Mouse (Mus musculus): ENCODE measurements around the gene Mtmr14. TPM values are rescaled to one million over a fixed set of nuclear protein-coding genes. Genes with fewer than 3 reads are reported as not detected.
A peak's percentile ranks its signal among the peaks of the same experiment; 100 is the strongest.

Mtmr14 gene
- total and polyA plus RNA-seq, 3 experiments: 63.9 to 88.0 (median 81.0) TPM

DNA sequence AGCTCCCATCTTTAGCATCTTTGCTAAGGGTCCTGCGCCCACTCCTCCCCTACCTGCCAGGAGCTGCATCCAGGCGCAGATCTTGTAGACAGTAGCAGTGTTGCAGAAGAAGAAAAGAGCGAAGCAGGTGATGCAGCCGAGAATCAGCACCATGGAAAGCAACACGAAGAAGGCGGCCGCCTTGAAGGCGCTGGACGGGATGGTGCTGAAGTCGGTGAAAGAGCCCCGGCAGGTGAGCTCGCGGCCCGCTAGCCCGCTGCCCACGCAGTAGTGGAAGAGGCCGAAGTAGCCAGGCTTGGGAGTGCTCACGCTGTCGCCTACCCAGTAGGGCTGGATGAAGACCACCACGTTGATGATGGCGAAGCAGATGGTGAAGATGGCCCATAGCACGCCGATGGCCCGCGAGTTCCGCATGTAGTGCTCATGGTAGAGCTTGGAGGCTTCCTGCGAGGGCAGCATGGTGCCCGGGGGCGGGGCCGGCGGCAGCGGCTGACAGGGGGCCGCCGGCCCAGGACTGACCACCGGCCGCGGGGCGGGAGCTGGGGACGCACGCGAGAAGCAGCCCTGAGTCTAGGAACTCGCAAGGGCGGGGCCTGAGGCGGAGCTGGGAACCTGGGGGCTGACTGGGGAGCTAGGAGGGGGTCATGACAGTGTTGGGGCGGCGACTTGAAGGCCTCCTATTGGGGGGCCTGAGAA, 43.7 kb upstream of the Mtmr14 start:
- 0 out of 2 replicates have a peak overlapping the region, but pooled peaks have one; percentile 9 for H3K4me2 ChIP-seq (ENCODE audit: insufficient read depth, low read depth, poor library complexity, severe bottlenecking)
- no peak overlapping the region for H3K4me3 ChIP-seq (replicated peaks in 1 of 3; ENCODE audit: low read depth in 2 of 3, low read length in 2 of 3, poor library complexity in 1 of 3)
- TF ChIP-seq CHD2 (IDR thresholded peaks at IDR 0.05; ENCODE audit: low read length): no peak
- no peak for TF ChIP-seq KAT2A (IDR thresholded peaks at IDR 0.05; ENCODE audit: insufficient replicate concordance, low read length)
- TF ChIP-seq MAX (IDR thresholded peaks at IDR 0.05; ENCODE audit: low read length): no peak
- TF ChIP-seq SIN3A (IDR thresholded peaks at IDR 0.05; ENCODE audit: low read length): no peak
- no peak for TF ChIP-seq IRF4 (IDR thresholded peaks at IDR 0.05; ENCODE audit: low read depth, low read length)
- no peak for TF ChIP-seq MAZ (IDR thresholded peaks at IDR 0.05; ENCODE audit: low read depth, low read length)
- no peak for TF ChIP-seq USF1 (IDR thresholded peaks at IDR 0.05; ENCODE audit: low read depth, low read length)
- no peak for TF ChIP-seq JUND (conservative IDR thresholded peaks at IDR 0.05; ENCODE audit: low read depth, low read length)
- no peak for TF ChIP-seq EP300 (IDR thresholded peaks at IDR 0.05; ENCODE audit: low read length)
- TF ChIP-seq POLR2AphosphoS2 (IDR thresholded peaks at IDR 0.05; ENCODE audit: low read depth, low read length): no peak
- no peak for TF ChIP-seq ZMIZ1 (IDR thresholded peaks at IDR 0.05; ENCODE audit: low read depth, low read length)
- TF ChIP-seq SMC3 (IDR thresholded peaks at IDR 0.05; ENCODE audit: low read depth, low read length): no peak
- no peak for TF ChIP-seq ZNF384 (IDR thresholded peaks at IDR 0.05; ENCODE audit: low read depth, low read length)
- TF ChIP-seq ELF1 (IDR thresholded peaks at IDR 0.05; ENCODE audit: low read depth, low read length): no peak
- TF ChIP-seq POLR2A (IDR thresholded peaks at IDR 0.05; ENCODE audit: low read depth, low read length): no peak
- TF ChIP-seq MAFK (IDR thresholded peaks at IDR 0.05; ENCODE audit: insufficient replicate concordance, low read length): no peak

GRCm38 (mm10) chr6:113194517-113194840, 43.2 kb upstream of the Mtmr14 start:
- Histone ChIP-seq H3K9me3 (replicated peaks; ENCODE audit: low read length) (no peaks in the 10 kb centered on the region), H3K4me2 (ENCODE audit: insufficient read depth, low read depth, poor library complexity, severe bottlenecking) (peak overlapping the region; percentile 9; the same call in 1 of the 2 replicates), H3K4me1 (ENCODE audit: control insufficient read depth in 1 of 2, insufficient read depth in 2 of 2) (peaks cover 0 to 14% of the 10 kb centered on the region in 2 experiments; a peak in 3 of 4 replicates), H3K4me3 (replicated peaks in 1 of 3; ENCODE audit: low read depth in 2 of 3, low read length in 2 of 3, poor library complexity in 1 of 3) (peak overlapping the region; percentile 34 to 76 (median 60)), H3K36me3 (replicated peaks in 1 of 2; ENCODE audit: control insufficient read depth in 1 of 2, insufficient read depth in 1 of 2, low read length in 1 of 2) (peaks cover 0 to 12% of the 10 kb centered on the region in 2 experiments), H3K27me3 (replicated peaks) (peaks cover 3% of the 10 kb centered on the region), H3K27ac (ENCODE audit: insufficient read depth, low read depth) (no peak overlapping the region), H3K9ac (ENCODE audit: insufficient read depth, low read depth) (peak overlapping the region; percentile 72; the same call in 1 of the 2 replicates), H3K79me2 (replicated peaks; ENCODE audit: control insufficient read depth, extremely low read depth, insufficient read depth, poor library complexity, severe bottlenecking) (no peaks in the 10 kb centered on the region)
- TF ChIP-seq ZKSCAN1 (IDR thresholded peaks at IDR 0.05; ENCODE audit: borderline replicate concordance, low read depth, low read length): no peak
- no peak for TF ChIP-seq MAZ (IDR thresholded peaks at IDR 0.05; ENCODE audit: low read depth, low read length)
- TF ChIP-seq RCOR1 (conservative IDR thresholded peaks at IDR 0.05; ENCODE audit: low read depth, low read length): no peak
- no peak for TF ChIP-seq UBTF (IDR thresholded peaks at IDR 0.05; ENCODE audit: low read depth, low read length)
- TF ChIP-seq JUND (conservative IDR thresholded peaks at IDR 0.05; ENCODE audit: low read depth, low read length): no peak
- dilution Hi-C loops (cut with MboI; ENCODE audit: extremely low pct_ligation_motif_present, extremely low pct_unique_long_range_greater_than_20kb, low sequenced_read_pairs) (no loop called here), in situ Hi-C loops (cut with MboI; ENCODE audit: low pct_ligation_motif_present, low pct_unique_long_range_greater_than_20kb, low sequenced_read_pairs) (no loop called here)
- DNase-seq (ENCODE audit: extremely low read depth): no peak

More for the DNA sequence above, 43.7 kb upstream of the Mtmr14 start:
- in situ Hi-C loops (cut with MboI; ENCODE audit: low pct_ligation_motif_present, low pct_unique_long_range_greater_than_20kb, low sequenced_read_pairs): no loop called here
- dilution Hi-C loops (cut with MboI; ENCODE audit: extremely low pct_ligation_motif_present, extremely low pct_unique_long_range_greater_than_20kb, low sequenced_read_pairs): no loop called here
- no peaks in the 10 kb centered on the region for H3K79me2 ChIP-seq (replicated peaks; ENCODE audit: control insufficient read depth, extremely low read depth, insufficient read depth, poor library complexity, severe bottlenecking)
- no peaks in the 10 kb centered on the region for H3K9me3 ChIP-seq (replicated peaks; ENCODE audit: low read length)
- no peak for DNase-seq (ENCODE audit: extremely low read depth)
- H3K9ac ChIP-seq (ENCODE audit: insufficient read depth, low read depth): no peak overlapping the region
- H3K27ac ChIP-seq (ENCODE audit: insufficient read depth, low read depth): no peak overlapping the region
- peaks cover 3% of the 10 kb centered on the region for H3K27me3 ChIP-seq (replicated peaks)
- peaks cover 0 to 12% of the 10 kb centered on the region in 2 experiments for H3K36me3 ChIP-seq (replicated peaks in 1 of 2; ENCODE audit: control insufficient read depth in 1 of 2, insufficient read depth in 1 of 2, low read length in 1 of 2)
- H3K4me1 ChIP-seq (ENCODE audit: control insufficient read depth in 1 of 2, insufficient read depth in 2 of 2): peaks cover 0 to 18% of the 10 kb centered on the region in 2 experiments; a peak in 3 of 4 replicates
